Mouse (Mus musculus) stomach, embryonic 14.5 days (tissue): ENCODE data around the gene Gla. TPM values are rescaled to one million over a fixed set of nuclear protein-coding genes. Genes with fewer than 3 reads are reported as not detected.

Experiments used
- ATAC-seq: fragments of 200-750 bp; cut with Nextera tagmentation; 2 replicates; pipeline ENCODE4 v1.8.0; 2017; ENCODE audit warnings: low read depth, moderate TSS enrichment; ENCODE audit not compliant: insufficient number of reproducible peaks, insufficient read depth, low FRiP score
- H3K27ac ChIP-seq: fragments of 300-500 bp; sonication (generic); 2 replicates; pipeline ENCODE4 v1.5.1; 2014; ENCODE audit warnings: mild to moderate bottlenecking, low read length, moderate library complexity, mixed read lengths
- H3K27me3 ChIP-seq: fragments of 300-500 bp; sonication (generic); 2 replicates; pipeline ENCODE4 v1.6.1; 2014; ENCODE audit warnings: low read length, control low read depth, mixed read lengths; ENCODE audit not compliant: control insufficient read depth, insufficient read depth
- H3K36me3 ChIP-seq: fragments of 300-500 bp; sonication (generic); 2 replicates; pipeline ENCODE4 v1.6.1; 2014; ENCODE audit warnings: mild to moderate bottlenecking, control low read depth, low read length, moderate library complexity, mixed read lengths; ENCODE audit not compliant: control insufficient read depth, insufficient read depth
- H3K4me1 ChIP-seq: fragments of 300-500 bp; sonication (generic); 2 replicates; pipeline ENCODE4 v1.6.1; 2014; ENCODE audit warnings: low read length, control low read depth, mixed read lengths; ENCODE audit not compliant: control insufficient read depth, insufficient read depth
- H3K4me2 ChIP-seq: fragments of 300-500 bp; sonication (generic); replicated peaks from 2 replicates; pipeline ENCODE4 v1.6.1; 2014; ENCODE audit warnings: low read depth, low read length, control low read depth
- H3K4me3 ChIP-seq: fragments of 300-500 bp; sonication (generic); 2 replicates; pipeline ENCODE4 v1.5.1; 2014; ENCODE audit warnings: low read depth, low read length, control low read depth
- H3K9ac ChIP-seq: fragments of 300-500 bp; sonication (generic); replicated peaks from 2 replicates; pipeline ENCODE4 v1.6.1; 2014; ENCODE audit warnings: low read depth, mild to moderate bottlenecking, control low read depth, low read length, moderate library complexity, mixed read lengths
- H3K9me3 ChIP-seq: fragments of 300-500 bp; sonication (generic); 2 replicates; pipeline ENCODE4 v1.6.1; 2016; ENCODE audit warnings: low read depth, low read length, control low read depth; ENCODE audit not compliant: control insufficient read depth
- WGBS: fragments of 180-500 bp; shearing (Covaris S2); extraction: QIAGEN DNeasy Blood & Tissue Kit; methylation state at CpG from one replicate; pipeline ENCODE4 v1.1.7; 2014; 5-methylcytosine and 5-hydroxymethylcytosine counted together
- polyA plus RNA-seq: library from polyadenylated mRNA; unstranded; fragments of >200 nt; fragmentation: Nextera tagmentation; extraction: Ambion mirVana; gene quantifications from 2 replicates; pipeline ENCODE4 v1.2.1, GENCODE M21; 2014

Gene Gla
- polyA plus RNA-seq, 1 experiment from 2014 or later, result 4.9 TPM

DNA sequence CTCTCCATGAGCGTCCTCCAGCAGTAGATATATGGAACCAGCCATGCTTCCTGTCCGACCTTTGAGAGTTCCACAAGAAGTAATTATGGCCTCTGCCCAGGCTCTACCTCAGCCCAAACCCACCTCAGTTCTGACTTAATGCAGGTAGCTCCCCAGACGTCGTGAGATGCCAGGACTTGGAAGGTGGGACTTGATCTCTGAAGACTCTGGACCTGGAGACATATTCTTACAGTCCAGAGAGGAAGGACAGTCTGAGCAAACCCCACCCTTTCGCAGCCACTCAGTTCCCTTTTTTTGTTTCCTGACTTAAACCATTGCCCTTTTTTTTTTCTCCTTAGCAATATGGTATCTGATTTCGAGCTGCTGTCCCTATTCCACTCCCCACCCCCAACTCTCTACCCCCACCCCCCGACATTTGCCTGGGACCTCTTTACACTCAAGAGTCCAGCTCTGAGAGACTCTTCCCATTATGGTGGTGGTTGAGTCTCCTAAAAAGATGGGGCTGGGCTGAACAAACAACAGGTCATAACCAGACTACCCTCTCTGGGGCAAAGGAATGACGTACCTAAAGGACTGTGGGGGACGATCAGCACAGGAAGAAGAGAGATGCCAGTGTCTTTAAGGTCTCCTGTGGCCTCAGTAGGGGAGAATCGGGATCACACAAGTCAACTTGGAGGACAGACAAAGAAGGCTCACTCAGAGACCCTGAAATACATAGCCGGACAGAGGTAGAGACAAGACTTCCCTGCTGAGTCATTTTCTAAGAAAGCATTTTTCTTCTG, 17.8 kb downstream of the Gla start, which contains the start of gene Btk:
Gene Btk, minus strand, starts transcription at position 683 of the 782 bp plus-strand sequence.
- Histone ChIP-seq H3K4me1 (no peaks in the 10 kb centered on the region), H3K36me3 (no peaks in the 10 kb centered on the region; the same call in 1 of the 2 replicates), H3K9me3 (no peaks in the 10 kb centered on the region), H3K4me3 (no peak within 1 kb of the TSS), H3K4me2 (no peak within 1 kb of the TSS), H3K27me3 (no peaks in the 10 kb centered on the region), H3K9ac (no peak within 1 kb of the TSS), H3K27ac (no peak within 1 kb of the TSS)
- no peak for ATAC-seq
- WGBS, result 85% methylated on average over 11 of the region's 11 CpGs

DNA sequence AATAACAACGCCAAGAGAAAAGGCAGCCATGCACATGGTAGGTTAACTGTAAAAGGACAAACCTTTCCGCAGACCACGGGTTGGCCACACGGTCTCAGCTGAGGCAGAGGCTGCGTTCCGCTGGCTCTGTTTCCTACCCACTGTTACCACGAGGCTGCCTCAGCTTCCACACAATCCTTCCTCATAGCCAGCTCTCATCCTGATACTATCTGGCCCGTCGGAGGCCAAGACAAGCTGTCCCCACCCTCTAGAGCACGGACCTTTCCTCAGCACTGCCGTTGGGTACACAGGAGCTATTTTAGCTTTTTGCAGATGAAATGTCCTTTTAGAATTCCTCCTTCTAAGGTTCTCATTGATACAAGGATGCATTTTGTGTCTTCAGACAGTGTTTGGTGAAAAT, 18.7 kb downstream of the Gla start:
- no peaks in the 10 kb centered on the region for H3K9me3 ChIP-seq
- H3K27ac ChIP-seq, result no peak overlapping the region
- no peaks in the 10 kb centered on the region for H3K36me3 ChIP-seq
- ATAC-seq, result no peak
- H3K9ac ChIP-seq, result no peak overlapping the region
- no peaks in the 10 kb centered on the region for H3K27me3 ChIP-seq
- H3K4me3 ChIP-seq, result no peak overlapping the region
- WGBS, result 84% methylated on average over 11 of the region's 11 CpGs
- no peak overlapping the region for H3K4me2 ChIP-seq
- no peaks in the 10 kb centered on the region for H3K4me1 ChIP-seq

DNA sequence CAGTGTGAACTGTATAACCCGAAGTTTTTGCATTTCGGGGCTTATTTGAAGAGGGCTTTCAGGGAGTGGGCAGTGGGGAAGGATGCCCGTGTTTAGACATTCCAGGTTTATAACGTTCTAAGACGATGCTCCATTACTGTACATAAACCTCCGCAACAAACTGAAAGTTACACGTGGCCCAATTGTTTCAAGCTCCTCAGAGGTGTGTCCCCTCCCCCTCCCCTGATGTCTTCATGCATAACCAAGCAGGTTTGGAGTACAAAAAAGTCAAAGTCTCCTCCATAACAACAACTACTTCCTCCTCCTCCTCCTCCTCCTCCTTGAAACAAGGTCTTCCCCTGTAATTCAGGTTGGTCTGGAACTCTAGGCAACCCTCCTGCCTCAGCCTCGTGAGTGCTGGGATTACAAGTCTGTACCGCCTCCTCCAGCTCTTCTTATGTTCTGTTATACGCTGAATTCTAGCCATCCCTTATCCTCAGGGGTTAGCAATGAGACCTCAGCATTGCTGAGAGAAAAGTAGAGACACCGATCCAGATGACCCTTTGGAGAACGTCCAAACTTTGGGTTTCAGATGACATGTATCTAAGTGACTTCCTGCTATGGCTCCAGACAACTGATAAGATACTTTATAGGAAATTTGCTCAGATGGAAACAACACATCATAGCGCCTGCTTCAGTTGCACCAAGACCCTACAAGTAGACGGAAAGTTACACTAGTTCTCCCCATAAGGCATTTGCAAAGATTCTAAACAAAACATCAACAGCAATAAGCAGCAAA, 20.2 kb downstream of the Gla start:
- Histone ChIP-seq H3K4me3 (no peak overlapping the region), H3K27me3 (no peaks in the 10 kb centered on the region), H3K9ac (no peak overlapping the region), H3K36me3 (no peaks in the 10 kb centered on the region), H3K9me3 (no peaks in the 10 kb centered on the region), H3K4me2 (no peak overlapping the region), H3K4me1 (no peaks in the 10 kb centered on the region), H3K27ac (no peak overlapping the region)
- 86% methylated on average over 14 of the region's 14 CpGs for WGBS
- ATAC-seq, result no peak

DNA sequence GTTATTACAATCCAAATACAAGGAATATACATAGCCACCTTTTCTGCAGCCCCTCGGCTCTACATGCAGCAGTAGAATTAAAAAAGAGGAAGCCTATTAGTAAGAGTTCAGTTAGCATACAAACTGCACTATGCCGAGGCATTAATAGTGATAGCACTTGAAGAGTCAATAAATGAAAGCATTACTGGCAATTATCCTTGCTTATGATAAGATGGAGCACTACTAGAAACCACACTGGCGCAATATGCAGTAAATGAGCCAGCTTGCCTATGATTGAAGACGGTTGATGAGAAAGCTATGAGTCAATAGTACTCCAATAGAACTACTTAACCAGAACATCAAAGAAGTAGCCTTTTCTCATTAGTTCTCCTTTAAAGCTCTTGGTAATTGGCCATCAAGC, 23.0 kb downstream of the Gla start:
- Histone ChIP-seq H3K36me3 (no peaks in the 10 kb centered on the region), H3K4me1 (no peaks in the 10 kb centered on the region), H3K4me3 (no peak overlapping the region), H3K27me3 (no peaks in the 10 kb centered on the region), H3K4me2 (no peak overlapping the region), H3K27ac (no peak overlapping the region), H3K9me3 (no peaks in the 10 kb centered on the region), H3K9ac (no peak overlapping the region)
- 84% methylated on average over 4 of the region's 4 CpGs for WGBS
- ATAC-seq, result no peak

GRCm38 (mm10) chrX:134566536-134567222, 34.2 kb downstream of the Gla start:
- no peaks in the 10 kb centered on the region for H3K27me3 ChIP-seq
- no peaks in the 10 kb centered on the region for H3K9me3 ChIP-seq
- WGBS, result 89% methylated on average over 8 of the region's 8 CpGs

GRCm38 (mm10) chrX:134564326-134564725, 36.6 kb downstream of the Gla start:
- Histone ChIP-seq H3K36me3 (no peaks in the 10 kb centered on the region), H3K9ac (no peak overlapping the region), H3K4me3 (no peak overlapping the region), H3K4me2 (no peak overlapping the region), H3K9me3 (no peaks in the 10 kb centered on the region), H3K27me3 (no peaks in the 10 kb centered on the region), H3K27ac (no peak overlapping the region), H3K4me1 (no peaks in the 10 kb centered on the region)
- WGBS, result 82% methylated on average over 4 of the region's 4 CpGs
- ATAC-seq, result no peak

More at GRCm38 (mm10) chrX:134566536-134567222, 34.2 kb downstream of the Gla start:
- no peaks in the 10 kb centered on the region for H3K36me3 ChIP-seq
- no peak overlapping the region for H3K27ac ChIP-seq
- ATAC-seq, result no peak
- H3K9ac ChIP-seq, result no peak overlapping the region
- H3K4me3 ChIP-seq, result no peak overlapping the region
- H3K4me2 ChIP-seq, result no peak overlapping the region
- H3K4me1 ChIP-seq, result no peaks in the 10 kb centered on the region

GRCm38 (mm10) chrX:134554425-134554824, 46.5 kb downstream of the Gla start:
- Histone ChIP-seq H3K27me3 (no peaks in the 10 kb centered on the region), H3K9me3 (no peaks in the 10 kb centered on the region), H3K4me2 (no peak overlapping the region), H3K4me1 (no peaks in the 10 kb centered on the region), H3K4me3 (no peak overlapping the region), H3K27ac (no peak overlapping the region), H3K9ac (no peak overlapping the region), H3K36me3 (no peaks in the 10 kb centered on the region)
- no peak for ATAC-seq
- WGBS, result 73% methylated on average over 6 of the region's 6 CpGs

DNA sequence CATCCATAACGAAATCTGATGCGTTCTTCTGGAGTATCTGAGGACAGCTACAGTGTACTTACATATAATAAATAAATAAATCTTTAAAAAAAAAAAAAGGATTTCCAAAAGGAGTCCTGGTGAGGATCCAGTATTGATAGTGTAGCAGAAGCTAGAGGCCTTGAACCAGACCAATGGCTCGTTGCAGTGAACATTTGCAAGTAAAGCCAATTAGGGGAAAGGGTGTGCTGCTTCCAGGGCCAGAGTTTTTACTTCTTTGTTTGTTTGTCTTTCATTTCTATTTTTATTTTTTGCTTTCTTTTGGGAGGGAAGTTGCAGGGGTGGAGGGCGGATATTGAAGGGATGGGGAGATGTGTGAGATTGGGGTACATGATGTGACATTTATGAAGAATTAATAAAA, 47.6 kb downstream of the Gla start:
- Histone ChIP-seq H3K4me3 (no peak overlapping the region), H3K36me3 (no peaks in the 10 kb centered on the region), H3K27me3 (no peaks in the 10 kb centered on the region), H3K9me3 (no peaks in the 10 kb centered on the region), H3K27ac (no peak overlapping the region), H3K4me1 (no peaks in the 10 kb centered on the region), H3K9ac (no peak overlapping the region), H3K4me2 (no peak overlapping the region)
- 76% methylated on average over 4 of the region's 4 CpGs for WGBS
- no peak for ATAC-seq
